Mouse (Mus musculus) olfactory bulb, adult 2 months (tissue): Measurements from ENCODE around the gene Bach2. TPM values are rescaled to one million over a fixed set of nuclear protein-coding genes. Genes with fewer than 3 reads are reported as not detected.
A peak's percentile ranks its signal among the peaks of the same experiment; 100 is the strongest.

Experiments used
- H3K27ac ChIP-seq: fragments of 200-500 bp; 2 replicates; pipeline ENCODE4 v1.5.1; 2012; ENCODE audit warnings: low read depth, low read length; ENCODE audit not compliant: insufficient read depth
- H3K4me1 ChIP-seq: fragments of 200-500 bp; 2 replicates; pipeline ENCODE4 v1.6.1; 2012; ENCODE audit warnings: low read length; ENCODE audit not compliant: control insufficient read depth, insufficient read depth
- H3K4me3 ChIP-seq: fragments of 200-500 bp; 2 replicates; pipeline ENCODE4 v1.5.1; 2012; ENCODE audit warnings: mild to moderate bottlenecking, low read depth, low read length, moderate library complexity; ENCODE audit not compliant: insufficient read depth
- CTCF ChIP-seq: fragments of 200-500 bp; IDR thresholded peaks from 2 replicates; pipeline ENCODE4 v1.5.1; 2012; ENCODE audit warnings: low read depth, mild to moderate bottlenecking, low read length, moderate library complexity; ENCODE audit not compliant: insufficient read depth
- POLR2A ChIP-seq: fragments of 200-500 bp; IDR thresholded peaks from 2 replicates; pipeline ENCODE4 v1.6.1; 2012; ENCODE audit warnings: mild to moderate bottlenecking, low read depth, low read length, moderate library complexity; ENCODE audit not compliant: insufficient read depth
- WGBS: fragments of 180-500 bp; shearing (Covaris S2); methylation state at CpG from one replicate; pipeline ENCODE4 v1.1.7; 2018; 5-methylcytosine and 5-hydroxymethylcytosine counted together
- polyA plus RNA-seq: library from polyadenylated mRNA; stranded (reverse); fragments of >200 nt; gene quantifications from 2 replicates; pipeline ENCODE4 v1.2.4, GENCODE M21; 2012; ENCODE audit warnings: low replicate concordance; ENCODE audit not compliant: missing spikeins, insufficient read depth, insufficient read length

Gene Bach2
- polyA plus RNA-seq, 1 experiment = not detected

GRCm38 (mm10) chr4:32246020-32246419, 7.4 kb downstream of the Bach2 start:
- Histone ChIP-seq H3K4me3 (no peak overlapping the region), H3K4me1 (peaks cover 18% of the 10 kb centered on the region), H3K27ac (no peak overlapping the region)
- 91% methylated on average over 6 of the region's 6 CpGs for WGBS
- TF ChIP-seq POLR2A (no peak), CTCF (no peak)

- TF ChIP-seq POLR2A = no peak
- no peak overlapping the region for H3K27ac ChIP-seq
- H3K4me3 ChIP-seq = no peak overlapping the region
- 66% methylated on average over 7 of the region's 7 CpGs for WGBS
- peaks cover 21% of the 10 kb centered on the region for H3K4me1 ChIP-seq
Observed at GRCm38 (mm10) chr4:32246801-32247200, 8.2 kb downstream of the Bach2 start.

GRCm38 (mm10) chr4:32247463-32248113, 9.0 kb downstream of the Bach2 start:
- TF ChIP-seq CTCF (no peak), POLR2A (no peak)
- Histone ChIP-seq H3K27ac (no peak overlapping the region), H3K4me1 (peaks cover 21% of the 10 kb centered on the region), H3K4me3 (no peak overlapping the region)
- 86% methylated on average over 11 of the region's 11 CpGs for WGBS

DNA sequence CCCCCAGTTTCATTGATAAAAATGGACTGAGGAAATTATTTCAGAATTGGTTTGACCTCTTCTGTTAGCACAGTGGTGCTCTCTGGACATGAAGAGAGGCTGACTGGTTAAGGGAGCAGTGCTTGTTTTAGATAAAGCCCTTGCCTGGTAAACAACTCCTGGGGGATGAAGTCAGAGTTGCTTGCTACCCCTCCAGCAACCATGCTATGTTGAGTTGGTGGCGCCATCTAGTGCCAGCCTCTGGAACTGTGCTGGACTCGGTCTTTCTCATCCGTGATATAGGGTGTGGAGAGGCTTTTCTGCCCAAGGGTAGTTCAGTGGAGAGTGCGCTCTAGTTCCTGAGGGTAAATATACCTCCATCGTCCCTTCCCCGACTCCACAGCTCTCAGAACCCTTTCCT, 9.6 kb downstream of the Bach2 start:
- WGBS = 49% methylated on average over 6 of the region's 6 CpGs
- peaks cover 21% of the 10 kb centered on the region for H3K4me1 ChIP-seq

GRCm38 (mm10) chr4:32248990-32249393, 10.4 kb downstream of the Bach2 start:
- Histone ChIP-seq H3K4me1 (peaks cover 18% of the 10 kb centered on the region), H3K4me3 (no peak overlapping the region), H3K27ac (no peak overlapping the region)
- WGBS = 57% methylated on average over 9 of the region's 9 CpGs
- TF ChIP-seq POLR2A = no peak
- no peak for TF ChIP-seq CTCF

More for the DNA sequence above, 9.6 kb downstream of the Bach2 start:
- H3K4me3 ChIP-seq = no peak overlapping the region
- no peak overlapping the region for H3K27ac ChIP-seq
- TF ChIP-seq POLR2A (no peak), CTCF (peak; percentile 66)

- 57% methylated on average over 15 of the region's 15 CpGs for WGBS
Observed at GRCm38 (mm10) chr4:32249748-32250332, 11.2 kb downstream of the Bach2 start.

GRCm38 (mm10) chr4:32250333-32251004, 11.9 kb downstream of the Bach2 start:
- no peak for TF ChIP-seq CTCF
- no peak for TF ChIP-seq POLR2A
- Histone ChIP-seq H3K4me1 (peaks cover 15% of the 10 kb centered on the region), H3K4me3 (0 out of 2 replicates have a peak overlapping the region, but pooled peaks have one; percentile 4), H3K27ac (0 out of 2 replicates have a peak overlapping the region, but pooled peaks have one; percentile 19)
- 15% methylated on average over 16 of the region's 16 CpGs for WGBS

More at GRCm38 (mm10) chr4:32249748-32250332, 11.2 kb downstream of the Bach2 start:
- no peak for TF ChIP-seq POLR2A
- TF ChIP-seq CTCF = no peak
- H3K27ac ChIP-seq = 0 out of 2 replicates have a peak overlapping the region, but pooled peaks have one; percentile 0
- no peak overlapping the region for H3K4me3 ChIP-seq
- H3K4me1 ChIP-seq = peaks cover 15% of the 10 kb centered on the region

DNA sequence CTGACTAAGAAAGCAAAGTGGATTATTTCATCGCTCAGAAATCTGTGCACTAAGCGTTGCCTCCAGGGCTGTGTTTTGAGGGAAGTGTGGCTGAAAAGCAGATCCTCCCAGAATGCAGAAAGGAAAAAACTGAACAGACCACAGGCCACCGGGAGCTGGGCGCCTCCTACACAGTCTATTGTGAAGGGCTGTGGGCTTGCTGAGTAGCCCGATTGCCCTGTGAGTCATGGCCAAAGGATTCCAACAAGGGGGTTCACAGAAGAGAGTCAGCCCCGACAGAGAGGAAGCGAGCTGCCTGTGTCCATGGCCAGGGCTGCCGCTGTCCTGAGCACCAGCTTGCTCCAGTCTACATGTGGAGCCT, 12.4 kb downstream of the Bach2 start:
- no peak for TF ChIP-seq POLR2A
- no peak for TF ChIP-seq CTCF
- Histone ChIP-seq H3K27ac (peak overlapping the region; percentile 19; the same call in 1 of the 2 replicates), H3K4me1 (peaks cover 15% of the 10 kb centered on the region), H3K4me3 (peak overlapping the region; percentile 1; the same call in 1 of the 2 replicates)
- WGBS = 15% methylated on average over 8 of the region's 8 CpGs
